Mouse (Mus musculus): ENCODE measurements around the gene Igfals.
A peak's percentile ranks its signal among the peaks of the same experiment; 100 is the strongest.

The Igfals gene

DNA sequence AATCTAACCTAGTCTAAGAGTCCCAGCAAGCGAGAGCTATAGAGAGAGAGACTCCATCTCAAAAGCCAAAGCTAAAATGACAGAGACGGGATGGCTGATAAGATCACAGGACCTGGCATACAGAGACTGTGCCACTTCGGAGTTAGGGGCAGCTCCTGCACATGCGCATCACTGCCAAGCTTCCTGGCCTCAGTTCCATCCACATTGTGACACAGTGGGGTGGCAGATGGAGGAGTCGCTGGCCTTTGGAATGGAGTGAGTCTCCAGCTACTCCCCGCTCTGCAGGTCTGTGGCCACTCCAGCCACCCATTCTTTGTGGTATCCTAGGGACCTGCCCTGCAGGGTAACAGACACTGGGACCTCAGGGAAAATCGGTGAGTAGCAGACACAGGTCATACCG, at the start of gene Igfals:
TSS of gene Igfals (plus strand) at position 222 of the 400 bp plus-strand sequence.
- DNase-seq (ENCODE audit: low spot score in 2 of 2), result no peak

DNA sequence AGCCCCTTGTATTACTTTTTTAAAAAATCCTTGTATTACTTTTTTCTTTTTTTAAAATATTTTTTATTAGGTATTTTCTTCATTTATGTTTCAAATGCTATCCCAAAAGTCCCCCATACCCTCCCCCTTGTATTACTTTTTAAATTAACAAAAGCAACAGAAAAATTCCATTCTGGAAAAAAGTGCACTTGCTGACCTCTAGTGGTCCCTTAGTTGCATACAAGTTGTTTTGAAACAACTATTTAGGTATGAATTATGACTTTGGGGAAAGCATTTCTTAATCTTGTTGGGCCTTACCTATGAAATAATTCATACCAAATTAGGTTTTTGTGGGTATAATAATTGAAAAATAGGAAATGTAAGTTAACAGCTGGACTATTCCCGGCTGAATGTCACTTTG, 48.3 kb upstream of the Igfals start:
- DNase-seq (ENCODE audit: low spot score in 2 of 2), result no peak

DNA sequence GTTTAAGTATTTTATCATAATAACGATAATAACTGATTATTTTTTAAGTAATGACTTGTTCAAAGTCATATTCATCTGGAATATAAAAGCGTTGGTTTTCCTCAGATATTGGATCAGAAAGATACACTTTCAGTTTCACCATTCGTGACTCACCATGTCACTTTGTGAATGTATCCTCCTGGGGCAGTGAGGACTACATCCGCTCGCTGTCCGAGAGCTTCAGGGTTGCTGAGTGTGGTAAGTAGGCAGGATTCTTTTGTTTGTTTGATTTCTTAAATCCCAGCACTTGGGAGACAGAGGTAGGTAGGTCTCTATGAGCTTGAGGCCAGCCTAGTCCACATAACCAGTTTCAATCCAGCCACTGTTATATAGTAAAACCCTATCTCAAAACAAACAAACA, 47.6 kb upstream of the Igfals start:
- no peak for DNase-seq (ENCODE audit: low spot score in 2 of 2)

DNA sequence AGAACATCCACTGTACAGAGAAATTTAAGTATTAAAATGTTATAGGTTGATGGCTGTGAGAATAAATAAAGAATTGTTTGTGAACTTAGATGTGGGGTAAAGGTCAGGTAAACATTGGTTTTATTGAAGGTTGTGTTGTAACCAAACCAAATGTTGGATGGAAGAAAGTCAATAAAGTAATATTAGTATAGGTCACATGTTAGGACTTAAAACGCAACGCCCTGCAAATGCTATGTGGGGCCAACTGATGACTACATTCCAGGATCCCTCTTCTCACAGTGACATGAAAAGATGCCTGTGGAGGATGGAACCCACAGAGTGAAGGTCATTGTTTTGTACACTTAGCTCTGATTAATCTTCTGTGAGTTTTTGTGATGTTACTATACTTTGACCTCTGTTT, 46.3 kb upstream of the Igfals start:
- no peak for DNase-seq (ENCODE audit: low spot score in 2 of 2)

GRCm38 (mm10) chr17:24821351-24822280, 44.2 kb upstream of the Igfals start:
- DNase-seq (ENCODE audit: low spot score in 2 of 2), result no peak

- no peak for DNase-seq (ENCODE audit: low spot score in 2 of 2)
Measured at GRCm38 (mm10) chr17:24839842-24840241, 26.0 kb upstream of the Igfals start, which contains the start of gene Hagh. Hagh (plus strand) TSS chr17:24840143.

GRCm38 (mm10) chr17:24840341-24840740, 25.5 kb upstream of the Igfals start:
- no peak for DNase-seq (ENCODE audit: low spot score in 2 of 2)

GRCm38 (mm10) chr17:24841133-24841532, 24.7 kb upstream of the Igfals start:
- DNase-seq (ENCODE audit: low spot score in 2 of 2), result peak in 1 of 2 experiments; percentile 31

DNA sequence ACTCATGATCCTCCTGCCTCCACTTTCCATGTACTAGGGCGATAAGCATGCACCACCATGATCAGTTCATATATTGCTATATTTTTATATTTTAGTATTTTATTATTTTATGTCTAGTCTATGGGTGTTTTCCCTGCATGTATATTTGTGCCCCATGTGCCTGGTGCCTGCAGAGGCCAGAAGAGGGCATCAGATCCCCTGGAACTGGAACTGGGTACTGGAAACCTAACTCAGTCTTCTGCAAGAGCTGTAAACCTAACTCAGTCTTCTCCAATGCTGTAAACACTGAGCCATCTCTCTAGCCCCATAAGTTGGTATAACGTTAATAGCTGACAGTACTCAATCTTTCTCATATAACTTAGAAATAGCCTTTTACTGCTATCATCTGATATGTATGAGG, 23.2 kb upstream of the Igfals start:
- DNase-seq (ENCODE audit: low spot score in 2 of 2), result no peak

DNA sequence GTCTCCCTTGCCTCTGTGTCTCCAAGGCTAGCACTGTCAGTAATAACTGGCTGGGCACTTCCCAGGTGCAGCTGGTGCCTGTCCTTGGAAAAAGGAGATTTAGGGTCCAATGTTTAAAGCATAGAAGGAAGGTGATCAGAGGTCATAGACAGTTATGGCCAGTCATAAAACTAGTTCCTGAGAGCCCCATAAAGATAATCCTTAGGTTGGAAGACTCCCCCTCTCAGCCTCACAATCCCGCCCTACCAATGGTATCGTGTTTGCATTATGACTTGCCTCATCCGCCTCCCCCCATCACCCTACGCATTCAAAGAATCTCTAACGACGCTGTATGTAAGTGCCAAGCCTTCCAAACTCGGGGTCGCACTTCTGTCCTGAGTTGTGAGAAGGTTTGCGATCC, 21.3 kb upstream of the Igfals start:
- no peak for DNase-seq (ENCODE audit: low spot score in 2 of 2)

GRCm38 (mm10) chr17:24847386-24847785, 18.4 kb upstream of the Igfals start:
- DNase-seq (ENCODE audit: low spot score in 2 of 2), result no peak

- DNase-seq (ENCODE audit: low spot score in 2 of 2), result no peak
Measured at GRCm38 (mm10) chr17:24848600-24849031, 17.2 kb upstream of the Igfals start.

GRCm38 (mm10) chr17:24849733-24850064, 16.1 kb upstream of the Igfals start:
- DNase-seq (ENCODE audit: low spot score in 2 of 2), result no peak

DNA sequence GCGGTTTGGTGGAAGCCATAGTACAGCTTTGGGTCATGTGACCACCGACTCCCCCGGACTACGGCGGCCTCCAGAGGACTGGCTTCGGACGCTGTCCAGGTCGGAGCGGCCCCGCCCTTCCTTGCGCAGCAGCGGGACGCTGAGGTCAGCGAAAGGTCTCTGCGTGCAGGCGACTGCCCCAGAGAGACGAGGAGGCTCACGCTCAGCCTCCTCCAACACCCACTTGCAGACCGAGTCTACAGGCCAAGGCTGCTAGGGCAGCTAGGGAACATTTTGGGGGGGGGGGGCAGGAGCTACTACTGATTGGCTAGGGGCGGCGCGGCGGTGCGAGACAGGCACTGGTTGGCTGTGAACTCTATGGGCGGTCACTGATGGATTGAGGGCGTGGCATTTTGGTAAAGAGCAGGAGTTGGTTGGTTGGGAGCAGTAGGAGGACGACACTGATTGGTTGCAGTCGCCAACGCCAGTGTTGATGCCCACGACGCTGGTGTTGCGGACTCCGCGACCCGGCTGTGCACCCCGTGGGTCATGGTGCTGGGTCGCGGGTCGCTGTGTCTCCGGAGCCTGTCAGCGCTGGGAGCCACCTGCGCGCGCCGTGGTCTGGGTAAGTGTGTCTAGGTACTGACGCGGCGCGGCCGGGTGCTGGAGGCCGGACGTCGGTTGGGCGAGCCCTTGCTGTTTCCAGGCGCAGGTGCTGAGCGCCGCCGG, 15.6 kb upstream of the Igfals start, which contains the start of gene Fahd1:
TSS of gene Fahd1 (minus strand) at position 300 of the 708 bp plus-strand sequence.
- DNase-seq (ENCODE audit: low spot score in 2 of 2), result peak; percentile 92 to 94

DNA sequence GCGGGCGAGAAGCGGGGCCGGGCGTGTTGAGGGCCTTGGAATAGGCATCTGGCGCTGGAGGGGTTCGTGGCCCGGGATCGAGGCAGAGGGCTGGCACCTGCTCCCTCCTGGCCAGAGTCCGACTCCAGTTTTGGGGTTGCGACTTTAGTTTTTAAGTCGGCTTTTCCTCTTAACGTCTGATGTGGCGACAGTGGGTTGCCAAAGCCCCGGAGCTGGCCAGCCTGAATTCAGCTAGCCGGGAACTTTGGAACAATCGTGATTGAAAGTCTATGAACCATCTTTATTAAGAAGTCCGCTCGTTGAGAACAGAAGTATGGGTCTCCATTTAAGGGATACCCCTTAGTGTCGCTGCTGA, 15.0 kb upstream of the Igfals start:
- DNase-seq (ENCODE audit: low spot score in 2 of 2), result no peak

GRCm38 (mm10) chr17:24851381-24852125, 14.2 kb upstream of the Igfals start:
- no peak for DNase-seq (ENCODE audit: low spot score in 2 of 2)

GRCm38 (mm10) chr17:24855838-24856464, 9.8 kb upstream of the Igfals start:
- no peak for DNase-seq (ENCODE audit: low spot score in 2 of 2)

GRCm38 (mm10) chr17:24856589-24856988, 9.2 kb upstream of the Igfals start:
- DNase-seq (ENCODE audit: low spot score in 2 of 2), result no peak

DNA sequence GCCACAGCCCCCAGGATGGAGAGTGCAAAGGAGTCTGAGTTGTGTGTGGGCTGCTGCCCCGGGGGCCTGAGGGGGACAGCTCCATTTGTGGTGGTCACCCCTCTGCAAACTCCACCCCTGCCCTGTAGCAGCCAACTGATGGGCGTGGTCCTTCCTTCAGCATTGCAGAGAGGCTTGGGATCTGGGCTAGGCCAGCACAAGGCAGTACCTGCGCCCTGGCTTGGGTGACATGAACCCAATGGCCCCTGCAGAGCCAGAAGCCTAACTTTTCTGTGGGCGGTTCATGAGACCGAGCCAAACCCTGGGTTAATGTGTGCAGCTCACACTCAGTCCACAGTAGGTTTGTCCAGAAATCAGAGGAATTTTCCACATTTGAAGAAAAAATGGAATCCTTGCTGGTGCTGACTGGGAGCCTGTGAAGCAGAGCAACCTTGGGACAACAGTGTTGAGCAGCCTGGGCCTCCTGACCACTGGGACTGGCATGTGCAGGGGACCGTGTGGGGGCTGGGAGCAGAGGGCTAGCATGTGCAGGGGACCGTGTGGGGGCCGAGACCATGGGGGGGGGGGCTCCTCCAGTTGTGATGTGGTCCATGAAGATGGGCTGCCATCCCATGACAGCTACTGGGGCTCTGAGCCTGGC, 7.8 kb upstream of the Igfals start:
- DNase-seq (ENCODE audit: low spot score in 2 of 2), result no peak

GRCm38 (mm10) chr17:24858967-24859366, 6.8 kb upstream of the Igfals start:
- DNase-seq (ENCODE audit: low spot score in 2 of 2), result no peak

DNA sequence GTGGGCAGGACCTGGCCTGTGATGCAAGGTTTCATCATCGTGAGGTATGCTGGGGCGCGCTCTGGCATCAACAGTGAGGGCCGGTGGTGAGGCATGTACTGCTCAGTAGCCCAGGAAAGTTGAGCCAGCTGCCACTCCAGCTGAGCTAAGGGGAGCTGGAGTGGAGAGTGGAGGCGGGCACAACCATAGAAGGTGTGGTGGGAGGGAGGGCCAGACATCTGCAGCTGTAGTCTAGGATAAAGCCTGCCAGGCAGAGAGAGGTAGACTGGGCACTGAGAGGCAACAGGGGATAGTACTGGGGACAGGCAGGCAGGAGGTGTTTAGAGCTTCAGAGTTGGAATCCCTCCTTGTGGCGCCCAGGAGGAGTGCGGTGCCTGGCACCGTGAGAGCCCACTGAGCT, 5.7 kb upstream of the Igfals start:
- DNase-seq (ENCODE audit: low spot score in 2 of 2), result no peak
